Mouse (Mus musculus) CH12.LX (cell line): ENCODE results near the gene Znfx1. TPM values are rescaled to one million over a fixed set of nuclear protein-coding genes. Genes with fewer than 3 reads are reported as not detected.

Source experiments
- DNase-seq: peaks from one replicate; pipeline ENCODE4 v3.0.0-alpha.2; 2013; ENCODE audit errors: extremely low read depth
- H3K27ac ChIP-seq: 2 replicates; pipeline ENCODE4 v1.5.1; 2012; ENCODE audit warnings: low read depth, mild to moderate bottlenecking, control low read depth, moderate library complexity; ENCODE audit not compliant: insufficient read depth
- H3K27me3 ChIP-seq: replicated peaks from 2 replicates; pipeline ENCODE3; 2012; ENCODE audit warnings: inconsistent platforms
- H3K36me3 ChIP-seq, 2 experiments: replicated peaks in 1 of 2; 2 replicates each; pipeline versions ENCODE3 to v1.6.1; 2012; ENCODE audit warnings: inconsistent platforms in 1 of 2, low read length in 1 of 2, mild to moderate bottlenecking in 1 of 2, mixed read lengths in 1 of 2, moderate library complexity in 1 of 2; ENCODE audit not compliant: control insufficient read depth in 1 of 2, insufficient read depth in 1 of 2
- H3K4me1 ChIP-seq, 2 experiments: 2 replicates each; pipeline ENCODE4 v1.6.1; 2012; ENCODE audit warnings: inconsistent platforms in 1 of 2, moderate library complexity in 1 of 2; ENCODE audit not compliant: insufficient read depth in 2 of 2, control insufficient read depth in 1 of 2
- H3K4me2 ChIP-seq: 2 replicates; pipeline ENCODE4 v1.6.1; 2012; ENCODE audit warnings: low read depth, mild to moderate bottlenecking, control low read depth; ENCODE audit not compliant: poor library complexity, insufficient read depth, severe bottlenecking
- H3K4me3 ChIP-seq, 3 experiments: fragments of 150-350 bp in 1 of 3; sonication (generic) in 1 of 3; replicated peaks in 1 of 3; 2 replicates each; pipeline versions ENCODE3 to v1.5.1; 2011 to 2012; ENCODE audit warnings: low read depth in 2 of 3, low read length in 2 of 3, mild to moderate bottlenecking in 2 of 3, moderate library complexity in 2 of 3, control low read depth in 1 of 3, improper control_type of control experiment in 1 of 3, inconsistent platforms in 1 of 3, mixed read lengths in 1 of 3; ENCODE audit not compliant: poor library complexity in 1 of 3
- H3K79me2 ChIP-seq: replicated peaks from 2 replicates; pipeline ENCODE4 v1.6.1; 2012; ENCODE audit warnings: mild to moderate bottlenecking, moderate library complexity; ENCODE audit not compliant: control insufficient read depth, poor library complexity, insufficient read depth, severe bottlenecking; ENCODE audit errors: extremely low read depth
- H3K9ac ChIP-seq: 2 replicates; pipeline ENCODE4 v1.6.1; 2012; ENCODE audit warnings: low read depth, mild to moderate bottlenecking, control low read depth, moderate library complexity; ENCODE audit not compliant: insufficient read depth
- H3K9me3 ChIP-seq: replicated peaks from 2 replicates; pipeline ENCODE3; 2012; ENCODE audit warnings: low read length, inconsistent platforms, mixed read lengths
- CHD1 ChIP-seq: IDR thresholded peaks from 2 replicates; pipeline ENCODE4 v1.6.1; 2012; ENCODE audit warnings: low read depth, low read length, improper control_type of control experiment, inconsistent platforms
- CHD2 ChIP-seq: IDR thresholded peaks from 2 replicates; pipeline ENCODE4 v1.6.1; 2011; ENCODE audit warnings: low read length, improper control_type of control experiment
- CTCF ChIP-seq, 2 experiments: IDR thresholded peaks in 1 of 2; conservative IDR thresholded peaks in 1 of 2; 2 replicates each; pipeline ENCODE4 v1.5.1; 2011 to 2012; ENCODE audit warnings: low read depth in 2 of 2, low read length in 2 of 2, improper control_type of control experiment in 1 of 2, inconsistent platforms in 1 of 2, mild to moderate bottlenecking in 1 of 2, moderate library complexity in 1 of 2
- E2F4 ChIP-seq: IDR thresholded peaks from 2 replicates; pipeline ENCODE4 v1.6.1; 2011; ENCODE audit warnings: low read depth, low read length, improper control_type of control experiment; ENCODE audit not compliant: insufficient replicate concordance
- ELF1 ChIP-seq: IDR thresholded peaks from 2 replicates; pipeline ENCODE4 v1.6.1; 2014; ENCODE audit warnings: low read depth, mild to moderate bottlenecking, inconsistent platforms, low read length, improper control_type of control experiment
- HCFC1 ChIP-seq: IDR thresholded peaks from 2 replicates; pipeline ENCODE4 v1.6.1; 2012; ENCODE audit warnings: low read depth, mild to moderate bottlenecking, inconsistent platforms, low read length, improper control_type of control experiment
- IRF4 ChIP-seq: IDR thresholded peaks from 2 replicates; pipeline ENCODE4 v1.6.1; 2014; ENCODE audit warnings: low read depth, mild to moderate bottlenecking, inconsistent platforms, low read length, improper control_type of control experiment
- JUN ChIP-seq: IDR thresholded peaks from 2 replicates; pipeline ENCODE4 v1.6.1; 2011; ENCODE audit warnings: low read depth, mild to moderate bottlenecking, low read length, improper control_type of control experiment, moderate library complexity; ENCODE audit not compliant: insufficient read depth
- JUND ChIP-seq: conservative IDR thresholded peaks from 2 replicates; pipeline ENCODE4 v1.6.1; 2011; ENCODE audit warnings: low read depth, low read length, improper control_type of control experiment
- MAZ ChIP-seq: IDR thresholded peaks from 2 replicates; pipeline ENCODE4 v1.6.1; 2012; ENCODE audit warnings: low read depth, mild to moderate bottlenecking, inconsistent platforms, low read length, improper control_type of control experiment, moderate library complexity
- NELFE ChIP-seq: IDR thresholded peaks from 2 replicates; pipeline ENCODE4 v1.6.1; 2011; ENCODE audit warnings: low read depth, low read length, improper control_type of control experiment
- POLR2A ChIP-seq: IDR thresholded peaks from 2 replicates; pipeline ENCODE4 v1.6.1; 2011; ENCODE audit warnings: low read depth, mild to moderate bottlenecking, improper control_type of control experiment, low read length
- POLR2AphosphoS2 ChIP-seq: IDR thresholded peaks from 2 replicates; pipeline ENCODE4 v1.6.1; 2011; ENCODE audit warnings: low read depth, low read length, improper control_type of control experiment
- RAD21 ChIP-seq: IDR thresholded peaks from 2 replicates; pipeline ENCODE4 v1.6.1; 2011; ENCODE audit warnings: low read depth, mild to moderate bottlenecking, low read length, improper control_type of control experiment, moderate library complexity
- RCOR1 ChIP-seq: conservative IDR thresholded peaks from 2 replicates; pipeline ENCODE4 v1.6.1; 2012; ENCODE audit warnings: low read depth, mild to moderate bottlenecking, inconsistent platforms, low read length, improper control_type of control experiment
- SMC3 ChIP-seq: IDR thresholded peaks from 2 replicates; pipeline ENCODE4 v1.6.1; 2011; ENCODE audit warnings: low read depth, low read length, improper control_type of control experiment
- TBP ChIP-seq: conservative IDR thresholded peaks from 2 replicates; pipeline ENCODE4 v1.6.1; 2011; ENCODE audit warnings: low read depth, low read length, improper control_type of control experiment
- TCF12 ChIP-seq: IDR thresholded peaks from 2 replicates; pipeline ENCODE4 v1.6.1; 2014; ENCODE audit warnings: low read depth, mild to moderate bottlenecking, inconsistent platforms, low read length, improper control_type of control experiment
- ZC3H11A ChIP-seq: IDR thresholded peaks from 2 replicates; pipeline ENCODE4 v1.6.1; 2012; ENCODE audit warnings: low read depth, mild to moderate bottlenecking, inconsistent platforms, low read length, improper control_type of control experiment
- dilution Hi-C: fragments of 300-500 bp; cut with MboI; formaldehyde crosslinking; loops from 2 replicates; pipeline ENCODE4 v1.14.3; 2020; ENCODE audit warnings: low sequenced_read_pairs; ENCODE audit not compliant: extremely low pct_unique_long_range_greater_than_20kb, extremely low pct_ligation_motif_present
- in situ Hi-C: fragments of 300-500 bp; cut with MboI; formaldehyde crosslinking; loops from 3 replicates; pipeline ENCODE4 v1.14.3; 2019; ENCODE audit warnings: low sequenced_read_pairs, low pct_ligation_motif_present, low pct_unique_long_range_greater_than_20kb, mixed read lengths
- polyA plus RNA-seq: library from polyadenylated mRNA; unstranded; fragments of >175 nt; gene quantifications from 2 replicates; pipeline ENCODE4 v1.2.1, GENCODE M21; 2012; ENCODE audit warnings: low read depth; ENCODE audit not compliant: insufficient read length
- total RNA-seq, 2 experiments: library from RNA; depleted of rRNA; stranded (reverse); fragments of 300-350 nt in 1 of 2; fragments of >200 nt in 1 of 2; gene quantifications; 2 replicates each; pipeline ENCODE4 v1.2.3; 2012 to 2014

The Znfx1 gene
- total and polyA plus RNA-seq, 3 experiments = 5.1 to 9.0 (median 8.1) TPM

DNA sequence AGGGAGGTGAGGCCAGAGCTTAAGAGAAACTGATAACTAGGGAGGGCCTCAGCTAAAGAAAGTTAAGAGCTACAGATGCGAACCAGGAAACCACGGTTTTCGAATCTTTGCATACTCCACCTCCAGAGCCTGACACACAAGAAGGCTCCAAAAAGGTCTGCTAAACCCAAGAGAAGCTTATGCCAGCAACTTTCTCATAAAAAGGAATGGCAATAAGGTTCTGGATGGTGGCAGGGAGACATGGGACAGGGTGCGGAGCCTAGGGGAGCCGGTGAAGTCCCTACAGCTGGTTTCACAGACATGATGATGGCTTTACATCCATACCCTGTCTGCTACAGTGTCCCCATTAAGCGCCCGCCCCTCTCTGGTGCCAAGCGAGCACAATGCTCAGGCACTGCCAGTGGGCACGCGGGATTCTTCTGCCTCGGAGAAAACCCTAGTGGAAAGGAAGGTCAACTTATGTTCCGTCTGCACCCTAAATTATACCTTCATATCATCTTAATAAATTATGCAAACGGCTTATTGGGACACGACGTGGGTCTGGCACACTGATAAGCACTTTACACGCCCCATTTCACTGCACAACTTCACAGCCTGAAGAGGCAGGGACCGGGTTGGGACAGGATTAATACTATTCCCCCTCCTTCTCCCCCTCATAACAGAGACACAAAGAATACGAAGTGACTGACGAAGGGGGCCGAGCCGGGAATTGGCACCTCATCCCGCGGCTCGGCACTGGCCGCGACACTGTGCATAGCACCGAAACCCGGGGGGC lies 67.6 kb downstream of the Znfx1 start (continued):
- no peak for TF ChIP-seq JUND
- no peak for TF ChIP-seq RAD21
- no peak for TF ChIP-seq E2F4
- no peak for TF ChIP-seq ZC3H11A
- TF ChIP-seq ELF1 = peak; percentile 45; the same call in 1 of the 2 replicates
- TF ChIP-seq MAZ = peak; percentile 59; the same call in 1 of the 2 replicates
- no peak for TF ChIP-seq POLR2A

DNA sequence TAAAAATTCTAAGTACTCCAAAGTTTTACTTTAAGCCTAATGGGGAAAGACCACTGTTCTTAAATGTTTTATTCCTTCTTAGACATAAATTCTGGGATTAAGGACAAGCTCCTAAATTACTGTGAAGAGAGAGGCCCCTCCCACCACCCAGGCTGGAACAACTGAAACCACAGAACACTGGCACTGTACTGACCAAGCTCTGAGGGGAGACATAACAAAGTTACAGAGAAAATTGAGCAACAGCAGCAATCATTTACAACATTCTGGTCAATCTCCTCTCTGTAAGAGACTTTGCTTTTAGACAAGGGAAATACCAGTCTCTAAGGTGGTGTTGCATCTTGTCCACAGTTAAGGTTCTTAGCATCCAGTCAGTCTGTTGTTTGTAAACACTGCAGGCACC lies 70.9 kb downstream of the Znfx1 start:
- in situ Hi-C loops = no loop called here
- Histone ChIP-seq H3K9me3 (no peaks in the 10 kb centered on the region), H3K79me2 (peaks cover 65% of the 10 kb centered on the region), H3K4me3 (no peak overlapping the region), H3K27me3 (no peaks in the 10 kb centered on the region), H3K9ac (no peak overlapping the region), H3K4me2 (no peak overlapping the region), H3K27ac (no peak overlapping the region), H3K36me3 (peaks cover 0 to 8% of the 10 kb centered on the region in 2 experiments), H3K4me1 (peaks cover 2 to 52% of the 10 kb centered on the region in 2 experiments; a peak in 2 of 4 replicates)
- dilution Hi-C loops = no loop called here
- no peak for DNase-seq
- TF ChIP-seq NELFE (no peak), POLR2AphosphoS2 (no peak), CHD1 (no peak), TCF12 (no peak), ELF1 (no peak), HCFC1 (no peak), IRF4 (no peak), SMC3 (no peak), CHD2 (no peak), JUN (no peak), TBP (no peak)

DNA sequence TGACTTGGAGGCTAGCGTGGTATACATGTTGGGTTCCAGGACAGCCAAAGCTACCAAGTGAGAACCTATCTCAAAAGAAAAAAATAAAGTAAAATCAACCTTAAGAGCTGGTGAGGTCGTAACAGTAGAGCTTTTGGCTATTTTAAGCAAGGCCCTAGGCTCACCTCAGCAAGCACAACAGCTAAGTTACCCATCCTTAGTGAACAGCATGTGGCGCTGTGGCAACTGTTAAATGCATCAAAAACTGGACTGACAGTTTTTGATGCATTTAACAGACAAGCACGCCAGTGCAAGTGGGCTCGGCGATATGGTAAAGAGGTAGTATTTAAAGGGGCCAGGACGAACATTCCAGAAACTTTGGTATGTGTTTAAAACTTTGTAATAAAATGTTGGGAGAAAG lies 72.0 kb downstream of the Znfx1 start:
- Histone ChIP-seq H3K36me3 (peaks cover 0 to 8% of the 10 kb centered on the region in 2 experiments), H3K9me3 (no peaks in the 10 kb centered on the region), H3K4me1 (peaks cover 2 to 53% of the 10 kb centered on the region in 2 experiments; a peak in 2 of 4 replicates), H3K27ac (no peak overlapping the region), H3K27me3 (no peaks in the 10 kb centered on the region), H3K4me2 (no peak overlapping the region), H3K4me3 (no peak overlapping the region), H3K9ac (no peak overlapping the region), H3K79me2 (peaks cover 72% of the 10 kb centered on the region)
- in situ Hi-C loops = no loop called here
- no peak for TF ChIP-seq POLR2A
- TF ChIP-seq SMC3 = peak; percentile 22; the same call in 1 of the 2 replicates
- TF ChIP-seq RCOR1 = no peak
- no peak for TF ChIP-seq TBP
- TF ChIP-seq JUND = no peak
- peak in 1 of 2 experiments; percentile 43; a peak in 2 of 4 replicates for TF ChIP-seq CTCF (conservative IDR thresholded peaks at IDR 0.05 in 1 of 2, IDR thresholded peaks at IDR 0.05 in 1 of 2; ENCODE audit: low read depth in 2 of 2, low read length in 2 of 2)
- no peak for DNase-seq
- dilution Hi-C loops = no loop called here
